Mouse (Mus musculus) left cerebral cortex, postnatal 36 days (tissue): ENCODE measurements at regions not wholly inside any gene's neighbourhood (a gene's known extent, or its start where the extent isn't known, plus 50 kb on each side); places are given as distances from the start of the nearest gene placed in this dataset.

Experiments used
- DNase-seq, 2 experiments: peaks; one replicate each; pipeline ENCODE4 v3.0.0; 2021 to 2022; ENCODE audit warnings: low spot score in 2 of 2, mixed read lengths in 1 of 2
- intact Hi-C: fragments of 180-260 bp; cut with DNase I; formaldehyde crosslinking; loops from one replicate; pipeline ENCODE4 v1.15.1; 2025

GRCm38 (mm10) chr9:115526322-115526721 is 216.1 kb upstream of the Stt3b start:
- intact Hi-C loops: no loop called here
- DNase-seq: no peak

GRCm38 (mm10) chr9:115526981-115527380 is 216.8 kb upstream of the Stt3b start:
- no peak for DNase-seq
- intact Hi-C loops: no loop called here

- no peak for DNase-seq
- intact Hi-C loops: no loop called here
Observed at GRCm38 (mm10) chr9:115534198-115534597, 224.0 kb upstream of the Stt3b start.

- DNase-seq: no peak
- intact Hi-C loops: no loop called here
Observed at GRCm38 (mm10) chr9:115543665-115544064, 233.4 kb upstream of the Stt3b start.

- no peak for DNase-seq
- intact Hi-C loops: no loop called here
Observed at GRCm38 (mm10) chr9:115545178-115545577, 235.0 kb upstream of the Stt3b start.

- DNase-seq: no peak
- intact Hi-C loops: no loop called here
Observed at GRCm38 (mm10) chr9:115545792-115546191, 235.6 kb upstream of the Stt3b start.

- intact Hi-C loops: no loop called here
- no peak for DNase-seq
Observed at GRCm38 (mm10) chr9:115547625-115548325, 237.6 kb upstream of the Stt3b start.

GRCm38 (mm10) chr9:115548722-115549349 is 238.6 kb upstream of the Stt3b start:
- intact Hi-C loops: no loop called here
- DNase-seq: no peak

GRCm38 (mm10) chr9:115551080-115551479 is 240.9 kb upstream of the Stt3b start:
- intact Hi-C loops: no loop called here
- DNase-seq: no peak

GRCm38 (mm10) chr9:115551501-115551900 is 241.3 kb upstream of the Stt3b start:
- intact Hi-C loops: no loop called here
- DNase-seq: no peak

GRCm38 (mm10) chr9:115558131-115558530 is 247.9 kb upstream of the Stt3b start:
- intact Hi-C loops: no loop called here
- peak; percentile 31 to 71 for DNase-seq

- intact Hi-C loops: no loop called here
Observed at GRCm38 (mm10) chr9:115559521-115559920, 249.3 kb upstream of the Stt3b start.

GRCm38 (mm10) chr9:115561207-115561606 is 251.0 kb upstream of the Stt3b start:
- intact Hi-C loops: no loop called here
- DNase-seq: no peak

More at GRCm38 (mm10) chr9:115559521-115559920, 249.3 kb upstream of the Stt3b start:
- no peak for DNase-seq

- intact Hi-C loops: no loop called here
- no peak for DNase-seq
Observed at GRCm38 (mm10) chr9:115562783-115563182, 252.6 kb upstream of the Stt3b start.

GRCm38 (mm10) chr9:115564366-115564765 is 254.1 kb upstream of the Stt3b start:
- peak in 1 of 2 experiments; percentile 36 for DNase-seq
- intact Hi-C loops: no loop called here

GRCm38 (mm10) chr9:115568693-115569334 is 258.6 kb upstream of the Stt3b start:
- intact Hi-C loops: no loop called here
- DNase-seq: no peak

- intact Hi-C loops: no loop called here
- peak in 1 of 2 experiments; percentile 29 for DNase-seq
Observed at GRCm38 (mm10) chr9:115570998-115571397, 260.8 kb upstream of the Stt3b start.

- DNase-seq: no peak
Observed at GRCm38 (mm10) chr9:115581116-115581515, 270.9 kb upstream of the Stt3b start.

GRCm38 (mm10) chr9:115583548-115583947 is 273.3 kb upstream of the Stt3b start:
- intact Hi-C loops: no loop called here
- DNase-seq: no peak

More at GRCm38 (mm10) chr9:115581116-115581515, 270.9 kb upstream of the Stt3b start:
- intact Hi-C loops: no loop called here

GRCm38 (mm10) chr9:115584874-115585273 is 274.7 kb upstream of the Stt3b start:
- DNase-seq: no peak
- intact Hi-C loops: no loop called here

- intact Hi-C loops: no loop called here
- DNase-seq: no peak
Observed at GRCm38 (mm10) chr9:115592466-115592865, 282.2 kb upstream of the Stt3b start.
